Mouse (Mus musculus): ENCODE measurements at regions not wholly inside any gene's neighbourhood (a gene's known extent, or its start where the extent isn't known, plus 50 kb on each side); places are given as distances from the start of the nearest gene placed in this dataset.

DNA sequence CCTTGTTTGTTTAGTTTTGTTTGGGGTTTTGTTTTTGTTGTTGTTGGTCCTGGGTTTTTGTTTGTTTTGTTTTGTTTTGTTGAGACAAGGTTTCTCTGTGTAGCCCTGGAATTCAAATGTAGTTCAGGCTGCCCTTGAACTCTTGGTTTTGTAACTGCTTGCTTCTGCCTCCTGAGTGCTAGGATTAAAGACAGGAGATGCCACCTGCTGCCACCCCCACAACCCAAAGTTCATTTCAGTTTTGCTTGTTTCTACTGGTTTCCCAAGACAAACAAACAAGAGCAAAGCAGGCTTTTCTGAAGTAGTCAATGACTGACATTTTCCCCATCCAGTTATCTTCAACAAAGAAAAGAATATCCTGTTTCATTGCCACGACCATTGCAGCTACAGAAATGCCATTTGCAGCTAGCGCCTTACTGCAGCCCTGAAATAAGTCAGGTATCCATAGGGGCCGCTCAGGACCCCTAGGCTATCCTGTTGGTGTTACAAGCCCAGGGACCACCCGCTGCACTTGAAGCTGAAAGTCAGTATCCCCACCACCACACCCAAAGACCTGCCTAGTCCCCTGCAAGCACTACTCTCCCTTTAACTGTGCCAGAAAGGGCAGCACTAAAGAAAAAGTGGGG lies 108.3 kb upstream of the Egln3 start:
- H3K27ac ChIP-seq (ENCODE audit: insufficient read depth, low read length), result no peak overlapping the region
- H3K4me1 ChIP-seq (ENCODE audit: control insufficient read depth, insufficient read depth, low read length), result no peaks in the 10 kb centered on the region
- WGBS, result 90% methylated on average over 4 of the region's 4 CpGs
- no peak for TF ChIP-seq CTCF (IDR thresholded peaks at IDR 0.05; ENCODE audit: borderline replicate concordance, insufficient read depth, low read depth, low read length)
- no peak for TF ChIP-seq POLR2A (IDR thresholded peaks at IDR 0.05; ENCODE audit: borderline replicate concordance, insufficient read depth, low read length)
- no peak for DNase-seq
- no peaks in the 10 kb centered on the region for H3K27me3 ChIP-seq (ENCODE audit: control insufficient read depth, insufficient read depth, low read length)
- H3K4me3 ChIP-seq (replicated peaks; ENCODE audit: insufficient read depth, low read depth, low read length), result no peak overlapping the region

- H3K27ac ChIP-seq (ENCODE audit: insufficient read depth, low read length), result no peak overlapping the region
- no peaks in the 10 kb centered on the region for H3K27me3 ChIP-seq (ENCODE audit: control insufficient read depth, insufficient read depth, low read length)
- 91% methylated on average over 4 of the region's 4 CpGs for WGBS
- H3K4me3 ChIP-seq (replicated peaks; ENCODE audit: insufficient read depth, low read depth, low read length), result no peak overlapping the region
- TF ChIP-seq POLR2A (IDR thresholded peaks at IDR 0.05; ENCODE audit: borderline replicate concordance, insufficient read depth, low read length) (no peak), CTCF (IDR thresholded peaks at IDR 0.05; ENCODE audit: borderline replicate concordance, insufficient read depth, low read depth, low read length) (no peak)
- no peak for DNase-seq
- no peaks in the 10 kb centered on the region for H3K4me1 ChIP-seq (ENCODE audit: control insufficient read depth, insufficient read depth, low read length)
Measured at GRCm38 (mm10) chr12:54309874-54310273, 106.2 kb upstream of the Egln3 start.

GRCm38 (mm10) chr12:54309219-54309618 lies 105.6 kb upstream of the Egln3 start:
- no peaks in the 10 kb centered on the region for H3K4me1 ChIP-seq (ENCODE audit: control insufficient read depth, insufficient read depth, low read length)
- 94% methylated on average over 6 of the region's 6 CpGs for WGBS
- no peak overlapping the region for H3K27ac ChIP-seq (ENCODE audit: insufficient read depth, low read length)
- DNase-seq, result no peak
- no peaks in the 10 kb centered on the region for H3K27me3 ChIP-seq (ENCODE audit: control insufficient read depth, insufficient read depth, low read length)
- no peak overlapping the region for H3K4me3 ChIP-seq (replicated peaks; ENCODE audit: insufficient read depth, low read depth, low read length)
- TF ChIP-seq CTCF (IDR thresholded peaks at IDR 0.05; ENCODE audit: borderline replicate concordance, insufficient read depth, low read depth, low read length), result no peak
- no peak for TF ChIP-seq POLR2A (IDR thresholded peaks at IDR 0.05; ENCODE audit: borderline replicate concordance, insufficient read depth, low read length)

DNA sequence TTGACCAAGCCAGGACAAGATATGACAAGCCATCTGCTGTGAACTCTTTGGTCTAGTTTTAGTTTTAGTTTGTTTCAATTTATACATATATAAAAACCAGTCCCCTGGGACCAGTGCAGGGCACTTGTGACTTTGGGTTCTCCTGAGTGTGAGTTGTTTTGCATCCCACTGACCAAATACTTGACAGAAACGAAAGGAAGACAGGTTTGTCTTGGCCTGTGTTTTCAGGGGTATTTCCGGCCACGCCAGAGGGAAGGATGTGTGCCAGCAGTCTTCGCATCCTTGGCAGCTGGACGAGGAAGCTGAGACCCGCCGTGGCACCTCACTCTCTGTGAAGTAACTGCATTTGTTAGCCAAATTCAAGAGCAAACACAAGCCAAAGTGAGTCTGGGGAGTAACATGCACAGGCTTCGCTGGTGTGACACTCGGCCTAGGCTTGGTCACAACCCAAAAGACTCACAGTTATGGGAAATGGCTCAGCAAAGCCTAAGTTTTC lies 101.5 kb upstream of the Egln3 start:
- H3K27ac ChIP-seq (ENCODE audit: insufficient read depth, low read length), result no peak overlapping the region
- TF ChIP-seq CTCF (IDR thresholded peaks at IDR 0.05; ENCODE audit: borderline replicate concordance, insufficient read depth, low read depth, low read length) (no peak), POLR2A (IDR thresholded peaks at IDR 0.05; ENCODE audit: borderline replicate concordance, insufficient read depth, low read length) (no peak)
- no peak for DNase-seq
- 57% methylated on average over 9 of the region's 9 CpGs for WGBS
- no peak overlapping the region for H3K4me3 ChIP-seq (replicated peaks; ENCODE audit: insufficient read depth, low read depth, low read length)
- no peaks in the 10 kb centered on the region for H3K27me3 ChIP-seq (ENCODE audit: control insufficient read depth, insufficient read depth, low read length)
- no peaks in the 10 kb centered on the region for H3K4me1 ChIP-seq (ENCODE audit: control insufficient read depth, insufficient read depth, low read length)

DNA sequence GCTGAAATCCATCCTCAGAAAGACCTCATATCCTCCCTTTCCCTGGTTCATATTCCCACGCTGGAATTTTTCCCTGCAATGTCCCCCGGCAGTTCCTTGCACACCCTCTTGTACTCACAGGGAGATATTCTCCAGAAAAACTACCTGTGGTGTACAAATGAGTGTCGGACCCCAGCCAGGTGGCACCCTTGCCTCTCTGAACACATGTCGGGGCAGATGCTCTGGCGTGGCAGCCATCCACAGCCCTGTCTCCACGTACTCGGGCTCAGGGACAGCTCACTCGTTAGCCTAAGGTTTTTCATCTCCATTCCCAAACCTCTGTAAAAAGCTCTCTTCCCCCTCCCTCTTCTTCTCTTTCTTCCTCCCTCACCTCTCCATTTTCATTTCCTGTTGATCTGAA lies 100.1 kb upstream of the Egln3 start:
- no peak for DNase-seq
- no peak for TF ChIP-seq POLR2A (IDR thresholded peaks at IDR 0.05; ENCODE audit: borderline replicate concordance, insufficient read depth, low read length)
- no peak for TF ChIP-seq CTCF (IDR thresholded peaks at IDR 0.05; ENCODE audit: borderline replicate concordance, insufficient read depth, low read depth, low read length)
- Histone ChIP-seq H3K4me3 (replicated peaks; ENCODE audit: insufficient read depth, low read depth, low read length) (no peak overlapping the region), H3K27me3 (ENCODE audit: control insufficient read depth, insufficient read depth, low read length) (no peaks in the 10 kb centered on the region), H3K27ac (ENCODE audit: insufficient read depth, low read length) (no peak overlapping the region), H3K4me1 (ENCODE audit: control insufficient read depth, insufficient read depth, low read length) (no peaks in the 10 kb centered on the region)
- 39% methylated on average over 8 of the region's 8 CpGs for WGBS

DNA sequence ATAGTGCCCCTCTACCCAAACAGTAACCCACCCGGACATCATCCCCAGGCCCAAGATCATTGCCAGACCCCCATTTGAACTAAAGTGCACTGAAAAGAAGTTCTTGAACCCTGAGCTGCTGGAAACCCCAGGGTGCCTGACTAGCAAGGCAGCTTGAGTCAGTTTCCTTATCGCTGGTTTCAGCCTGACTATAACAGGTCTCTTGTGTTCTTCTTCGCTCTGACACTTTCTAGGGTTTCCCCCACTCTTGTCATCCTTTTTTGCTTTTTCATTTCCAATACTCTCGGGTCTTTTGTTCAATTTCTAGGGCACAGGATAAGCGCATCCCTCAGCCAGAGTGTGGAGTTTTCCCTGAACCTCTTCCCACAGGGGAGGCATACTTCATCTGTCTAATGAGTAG lies 95.8 kb upstream of the Egln3 start:
- H3K4me1 ChIP-seq (ENCODE audit: control insufficient read depth, insufficient read depth, low read length), result no peaks in the 10 kb centered on the region
- 68% methylated on average over 5 of the region's 5 CpGs for WGBS
- no peaks in the 10 kb centered on the region for H3K27me3 ChIP-seq (ENCODE audit: control insufficient read depth, insufficient read depth, low read length)
- no peak for DNase-seq
- H3K4me3 ChIP-seq (replicated peaks; ENCODE audit: insufficient read depth, low read depth, low read length), result no peak overlapping the region
- no peak overlapping the region for H3K27ac ChIP-seq (ENCODE audit: insufficient read depth, low read length)
- TF ChIP-seq POLR2A (IDR thresholded peaks at IDR 0.05; ENCODE audit: borderline replicate concordance, insufficient read depth, low read length) (no peak), CTCF (IDR thresholded peaks at IDR 0.05; ENCODE audit: borderline replicate concordance, insufficient read depth, low read depth, low read length) (no peak)

DNA sequence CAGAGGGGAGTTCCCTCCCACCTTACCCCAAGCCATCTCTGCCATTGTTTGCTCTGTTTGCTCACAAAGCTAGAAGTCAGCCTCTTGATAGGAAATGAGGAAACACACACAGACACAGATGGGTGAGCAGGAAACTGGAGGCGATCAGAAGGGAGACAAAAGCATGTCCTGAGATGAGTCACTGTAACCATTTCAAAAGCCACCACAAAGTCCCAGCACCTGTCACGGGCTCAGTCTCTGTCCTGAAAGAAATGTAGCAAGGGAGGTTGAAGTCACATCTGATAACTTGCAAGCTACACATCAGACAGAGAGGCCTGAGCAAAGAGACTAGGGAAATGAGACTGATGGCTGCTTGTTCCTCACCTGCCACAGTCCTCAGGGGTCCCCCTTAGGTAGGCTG lies 89.6 kb upstream of the Egln3 start:
- WGBS, result 90% methylated on average over 2 of the region's 2 CpGs
- H3K27me3 ChIP-seq (ENCODE audit: control insufficient read depth, insufficient read depth, low read length), result no peaks in the 10 kb centered on the region
- no peaks in the 10 kb centered on the region for H3K4me1 ChIP-seq (ENCODE audit: control insufficient read depth, insufficient read depth, low read length)
- no peak overlapping the region for H3K4me3 ChIP-seq (replicated peaks; ENCODE audit: insufficient read depth, low read depth, low read length)
- no peak for DNase-seq
- no peak overlapping the region for H3K27ac ChIP-seq (ENCODE audit: insufficient read depth, low read length)
- TF ChIP-seq POLR2A (IDR thresholded peaks at IDR 0.05; ENCODE audit: borderline replicate concordance, insufficient read depth, low read length), result no peak

GRCm38 (mm10) chr12:54290311-54290710 lies 86.7 kb upstream of the Egln3 start:
- H3K27ac ChIP-seq (ENCODE audit: insufficient read depth, low read length), result no peak overlapping the region
- H3K4me3 ChIP-seq (replicated peaks; ENCODE audit: insufficient read depth, low read depth, low read length), result no peak overlapping the region
- H3K27me3 ChIP-seq (ENCODE audit: control insufficient read depth, insufficient read depth, low read length), result no peaks in the 10 kb centered on the region
- 93% methylated on average over 2 of the region's 2 CpGs for WGBS
- TF ChIP-seq CTCF (IDR thresholded peaks at IDR 0.05; ENCODE audit: borderline replicate concordance, insufficient read depth, low read depth, low read length) (no peak), POLR2A (IDR thresholded peaks at IDR 0.05; ENCODE audit: borderline replicate concordance, insufficient read depth, low read length) (no peak)
- DNase-seq, result no peak
- H3K4me1 ChIP-seq (ENCODE audit: control insufficient read depth, insufficient read depth, low read length), result no peaks in the 10 kb centered on the region

Data from cerebellum, adult 2 months (tissue).